Mouse (Mus musculus): Measurements from ENCODE around the gene Angel2.

- TF ChIP-seq POLR2A (IDR thresholded peaks at IDR 0.05; ENCODE audit: control insufficient read depth in 1 of 2, insufficient read depth in 1 of 2, low read depth in 1 of 2, low read length in 2 of 2, poor library complexity in 1 of 2) = no peak
- no peak for TF ChIP-seq SIN3A (IDR thresholded peaks at IDR 0.05; ENCODE audit: low read length)
Measured at GRCm38 (mm10) chr1:190910836-190911235, 14.1 kb upstream of the Angel2 start.

Data from MEL (cell line).